Mouse (Mus musculus) heart, adult 2 months (tissue): ENCODE measurements at regions not wholly inside any gene's neighbourhood (a gene's known extent, or its start where the extent isn't known, plus 50 kb on each side); places are given as distances from the start of the nearest gene placed in this dataset.

Source experiments
- CTCF ChIP-seq: fragments of 200-600 bp; IDR thresholded peaks from 2 replicates; pipeline ENCODE4 v1.8.1; 2022; ENCODE audit warnings: antibody characterized with exemption, mild to moderate bottlenecking, moderate library complexity
- EP300 ChIP-seq: fragments of 200-500 bp; IDR thresholded peaks from 2 replicates; pipeline ENCODE4 v1.6.1; 2011; ENCODE audit warnings: low read depth, low read length, control low read depth; ENCODE audit not compliant: insufficient read depth
- POLR2A ChIP-seq: fragments of 200-500 bp; IDR thresholded peaks from 2 replicates; pipeline ENCODE4 v1.6.1; 2011; ENCODE audit warnings: mild to moderate bottlenecking, low read depth, low read length, control low read depth; ENCODE audit not compliant: insufficient read depth

DNA sequence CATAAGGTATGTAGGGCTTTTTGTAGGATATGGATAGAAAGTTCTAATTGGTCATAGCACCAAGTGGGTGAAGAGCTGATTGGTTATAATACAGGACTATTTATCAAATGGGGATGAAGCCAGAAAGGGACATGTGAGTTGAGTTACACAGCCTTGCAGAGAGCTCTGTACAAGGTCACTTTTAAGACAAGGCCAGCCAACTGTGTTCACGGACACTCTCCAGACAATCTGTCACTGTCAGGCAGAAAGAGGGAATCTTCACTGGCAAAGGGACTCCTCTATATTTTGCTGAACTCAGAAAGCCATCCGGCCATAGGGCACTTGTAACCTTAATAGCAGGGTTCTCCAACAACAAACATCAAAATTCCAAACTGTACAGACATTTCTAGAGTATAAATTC is 95.5 kb upstream of the Il15 start:
- TF ChIP-seq POLR2A (no peak), CTCF (no peak), EP300 (no peak)
